Mouse (Mus musculus) lung, adult 2 months (tissue): ENCODE data around the gene Arl1.

Experiments
- CTCF ChIP-seq: fragments of 200-500 bp; IDR thresholded peaks from 2 replicates; pipeline ENCODE4 v1.5.1; 2011; ENCODE audit warnings: mild to moderate bottlenecking, low read length, control low read depth; ENCODE audit not compliant: insufficient read depth
- POLR2A ChIP-seq: fragments of 200-500 bp; IDR thresholded peaks from 2 replicates; pipeline ENCODE4 v1.6.1; 2011; ENCODE audit warnings: low read depth, mild to moderate bottlenecking, control low read depth, low read length, borderline replicate concordance; ENCODE audit errors: extremely low read depth

DNA sequence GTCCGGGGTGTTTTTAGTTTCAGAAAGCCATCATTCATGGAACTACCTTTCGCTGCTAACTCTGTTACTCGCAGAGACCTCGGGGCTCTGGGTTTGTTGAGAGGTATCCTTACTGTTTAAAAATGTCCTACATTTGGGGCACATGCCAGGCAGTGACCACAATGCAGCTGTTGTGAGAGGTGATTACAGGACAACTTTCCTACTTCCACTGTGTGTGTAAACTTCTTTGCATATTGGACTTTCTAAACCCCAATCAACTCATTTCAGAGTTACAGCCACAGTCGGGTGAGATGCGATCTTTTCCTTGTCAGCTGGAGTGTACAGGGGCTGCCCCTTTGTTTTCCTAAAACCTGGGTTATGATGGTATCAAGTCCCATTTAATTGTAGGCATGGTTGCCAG is 15.0 kb upstream of the Arl1 start:
- TF ChIP-seq CTCF: no peak
- TF ChIP-seq POLR2A: no peak
